Mouse (Mus musculus) lung, postnatal 0 days (tissue): ENCODE measurements at regions not wholly inside any gene's neighbourhood (a gene's known extent, or its start where the extent isn't known, plus 50 kb on each side); places are given as distances from the start of the nearest gene placed in this dataset.

ENCODE experiments used
- CTCF ChIP-seq: IDR thresholded peaks from 2 replicates; pipeline ENCODE4 v1.5.1; 2016; ENCODE audit warnings: antibody characterized with exemption, mild to moderate bottlenecking
- EP300 ChIP-seq: IDR thresholded peaks from 2 replicates; pipeline ENCODE4 v1.6.1; 2016; ENCODE audit warnings: antibody characterized with exemption, mild to moderate bottlenecking, control low read depth

GRCm38 (mm10) chr8:46408886-46409285, 62.0 kb upstream of the Acsl1 start:
- TF ChIP-seq EP300 (no peak), CTCF (no peak)
